Mouse (Mus musculus) G1E (cell line): ENCODE results near the gene Lyg2. TPM values are rescaled to one million over a fixed set of nuclear protein-coding genes. Genes with fewer than 3 reads are reported as not detected.

Experiments
- ATAC-seq: 2 replicates; pipeline ENCODE4 v1.8.0; 2016; ENCODE audit warnings: mild to moderate bottlenecking; ENCODE audit not compliant: insufficient number of reproducible peaks, poor library complexity, low FRiP score, severe bottlenecking; ENCODE audit errors: extremely low read depth
- DNase-seq: peaks from one replicate; pipeline ENCODE4 v3.0.0; 2012; ENCODE audit warnings: low spot score
- H3K27me3 ChIP-seq: 2 replicates; pipeline ENCODE4 v1.6.1; 2012; ENCODE audit warnings: mild to moderate bottlenecking, low read length, inconsistent platforms; ENCODE audit not compliant: insufficient read depth
- H3K36me3 ChIP-seq: replicated peaks from 2 replicates; pipeline ENCODE3; 2012; ENCODE audit warnings: mild to moderate bottlenecking, inconsistent platforms
- H3K4me1 ChIP-seq: 2 replicates; pipeline ENCODE4 v1.6.1; 2012; ENCODE audit warnings: low read depth, low read length, inconsistent platforms, mixed read lengths; ENCODE audit not compliant: insufficient read depth
- H3K4me3 ChIP-seq: 2 replicates; pipeline ENCODE4 v1.5.1; 2012; ENCODE audit warnings: low read depth, mild to moderate bottlenecking, inconsistent platforms, low read length, moderate library complexity, mixed read lengths
- H3K9me3 ChIP-seq: replicated peaks from 2 replicates; pipeline ENCODE4 v1.6.1; 2012; ENCODE audit warnings: inconsistent platforms
- CTCF ChIP-seq: IDR thresholded peaks from 2 replicates; pipeline ENCODE4 v1.5.1; 2012; ENCODE audit warnings: low read depth, low read length, inconsistent platforms, mixed read lengths
- GATA1 ChIP-seq: IDR thresholded peaks from 2 replicates; pipeline ENCODE4 v1.6.1; 2012; ENCODE audit warnings: borderline replicate concordance, low read length, inconsistent platforms, mixed read lengths
- GATA2 ChIP-seq: IDR thresholded peaks from 2 replicates; pipeline ENCODE4 v1.6.1; 2012; ENCODE audit warnings: low read depth, low read length, inconsistent platforms, borderline replicate concordance
- POLR2AphosphoS5 ChIP-seq: IDR thresholded peaks from 2 replicates; pipeline ENCODE4 v1.6.1; 2012; ENCODE audit warnings: low read depth, low read length, inconsistent platforms; ENCODE audit not compliant: insufficient replicate concordance
- TAL1 ChIP-seq: conservative IDR thresholded peaks from 2 replicates; pipeline ENCODE4 v1.6.1; 2012; ENCODE audit warnings: low read depth, low read length, inconsistent platforms, mixed read lengths
- polyA plus RNA-seq: library from polyadenylated mRNA; stranded (reverse); fragments of >175 nt; gene quantifications from 2 replicates; pipeline ENCODE4 v1.2.3, GENCODE M21; 2012
- total RNA-seq, 2 experiments: library from RNA; stranded (forward) in 1 of 2; stranded (reverse) in 1 of 2; fragments of 200-1000 nt in 1 of 2; fragments of >200 nt in 1 of 2; fragmentation: Nextera tagmentation in 1 of 2; gene quantifications; 2 replicates each; pipeline ENCODE4 v1.2.3; 2014 to 2017

The Lyg2 gene
- total and polyA plus RNA-seq, 3 experiments, result 0.05 TPM; not detected in 2

DNA sequence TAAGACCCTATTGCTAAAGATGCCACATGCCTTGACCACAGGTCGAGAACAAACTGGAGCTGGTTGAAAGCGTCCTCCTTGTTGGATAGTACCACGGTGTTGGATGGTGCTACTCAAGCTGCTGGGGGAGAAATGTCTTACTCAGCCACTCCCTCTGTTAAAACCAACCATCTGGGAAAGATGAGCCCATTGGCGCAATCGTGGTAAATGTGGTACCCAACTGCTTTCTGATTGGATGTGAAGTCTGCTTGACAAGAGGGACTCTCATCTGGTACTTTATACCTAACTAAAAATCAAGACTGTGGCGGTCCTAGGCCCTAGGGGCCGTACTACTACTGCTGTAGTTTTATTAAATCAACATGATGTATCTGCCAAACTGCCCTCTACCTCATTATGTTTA lies 27.1 kb downstream of the Lyg2 start:
- ATAC-seq, result no peak
- peak overlapping the region; percentile 77 for H3K4me3 ChIP-seq
- H3K4me1 ChIP-seq, result peaks cover 59% of the 10 kb centered on the region
- TF ChIP-seq GATA1 (no peak), CTCF (no peak), POLR2AphosphoS5 (no peak), GATA2 (no peak), TAL1 (no peak)
- peaks cover 71% of the 10 kb centered on the region for H3K36me3 ChIP-seq
- DNase-seq, result peak; percentile 39
- H3K9me3 ChIP-seq, result no peaks in the 10 kb centered on the region
- H3K27me3 ChIP-seq, result no peaks in the 10 kb centered on the region

DNA sequence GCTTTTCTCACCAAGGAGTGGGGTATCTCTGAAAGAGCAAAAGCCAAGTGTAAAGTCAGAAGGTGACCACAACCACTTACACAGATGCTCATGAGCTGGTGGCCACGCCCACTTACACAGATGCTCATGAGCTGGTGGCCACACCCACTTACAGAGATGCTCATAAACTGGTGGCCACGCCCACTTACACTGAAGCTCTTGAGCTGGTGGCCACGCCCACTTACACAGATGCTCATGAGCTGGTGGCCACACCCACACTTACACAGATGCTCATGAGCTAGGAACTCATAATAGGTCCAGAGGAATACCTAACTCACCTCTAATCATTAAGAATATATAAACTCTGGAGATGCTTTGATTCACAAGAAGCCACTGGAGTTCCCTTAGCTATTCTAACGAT lies 31.8 kb downstream of the Lyg2 start:
- no peaks in the 10 kb centered on the region for H3K27me3 ChIP-seq
- TF ChIP-seq GATA1 (no peak), POLR2AphosphoS5 (no peak), GATA2 (no peak), CTCF (no peak)
- DNase-seq, result no peak
- no peak overlapping the region for H3K4me3 ChIP-seq
- H3K4me1 ChIP-seq, result peaks cover 42% of the 10 kb centered on the region
- no peak for ATAC-seq
- peaks cover 92% of the 10 kb centered on the region for H3K36me3 ChIP-seq
- H3K9me3 ChIP-seq, result no peaks in the 10 kb centered on the region

DNA sequence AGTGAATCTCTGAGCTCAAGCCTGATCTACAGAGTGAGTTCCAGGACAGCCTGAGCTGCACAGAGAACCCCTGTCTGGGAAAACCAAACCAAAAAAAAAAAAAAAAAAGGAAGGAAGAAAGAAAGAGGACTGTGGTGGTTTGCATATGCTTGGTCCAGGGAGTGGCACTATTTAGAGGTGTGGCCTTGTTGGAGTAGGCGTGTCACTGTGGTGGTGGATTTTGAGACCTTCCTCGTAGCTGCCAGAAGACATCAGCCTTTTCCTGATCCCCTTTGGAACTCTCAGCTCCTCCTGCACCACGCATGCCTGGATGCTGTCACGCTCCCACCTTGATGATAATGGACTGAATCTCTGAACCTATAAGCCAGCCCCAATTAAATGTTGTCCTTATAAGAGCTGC lies 32.9 kb downstream of the Lyg2 start:
- TF ChIP-seq POLR2AphosphoS5 (no peak), GATA1 (no peak), CTCF (no peak), TAL1 (no peak), GATA2 (no peak)
- Histone ChIP-seq H3K4me3 (no peak overlapping the region), H3K27me3 (no peaks in the 10 kb centered on the region), H3K4me1 (peaks cover 33% of the 10 kb centered on the region), H3K36me3 (peaks cover 96% of the 10 kb centered on the region), H3K9me3 (no peaks in the 10 kb centered on the region)
- no peak for DNase-seq
- no peak for ATAC-seq

DNA sequence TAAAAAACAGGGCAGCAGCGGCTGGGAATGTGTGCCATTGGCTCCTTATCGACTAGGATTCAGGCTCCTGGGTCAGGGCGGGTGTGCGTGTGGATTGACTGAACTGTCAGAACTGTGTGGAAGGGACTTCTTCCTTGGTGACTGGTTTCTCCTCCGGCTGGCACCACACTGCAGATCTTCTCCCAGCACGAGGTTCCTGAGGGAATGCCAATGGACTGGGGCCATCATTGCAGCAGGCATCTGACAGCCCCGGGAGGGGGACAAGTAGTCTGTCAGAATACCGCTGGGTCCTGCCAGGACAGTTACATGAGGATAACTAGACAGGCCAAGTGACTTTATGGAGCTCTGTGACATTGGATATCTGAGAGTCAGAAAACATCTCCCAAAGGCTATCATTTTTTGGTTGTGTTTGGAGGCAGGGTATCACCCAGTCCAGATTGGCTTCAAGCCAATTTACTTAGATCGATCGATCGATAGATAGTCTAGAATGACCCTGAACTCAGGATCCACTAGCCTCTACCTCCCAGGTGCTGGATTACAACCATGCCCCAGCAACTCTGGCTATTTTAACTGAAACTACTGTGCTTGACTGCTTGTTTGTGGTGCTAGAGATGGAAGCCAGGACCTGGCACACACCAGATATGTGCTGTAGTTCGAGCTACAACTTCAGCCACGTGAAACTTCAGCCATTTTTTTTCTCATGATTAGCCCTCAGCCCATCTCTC lies 38.4 kb downstream of the Lyg2 start:
- Histone ChIP-seq H3K9me3 (peaks cover 10% of the 10 kb centered on the region), H3K4me3 (no peak overlapping the region), H3K27me3 (no peaks in the 10 kb centered on the region), H3K4me1 (peaks cover 13% of the 10 kb centered on the region), H3K36me3 (peaks cover 85% of the 10 kb centered on the region)
- TF ChIP-seq CTCF (no peak), GATA2 (no peak), POLR2AphosphoS5 (no peak), GATA1 (no peak), TAL1 (no peak)
- DNase-seq, result no peak
- no peak for ATAC-seq

DNA sequence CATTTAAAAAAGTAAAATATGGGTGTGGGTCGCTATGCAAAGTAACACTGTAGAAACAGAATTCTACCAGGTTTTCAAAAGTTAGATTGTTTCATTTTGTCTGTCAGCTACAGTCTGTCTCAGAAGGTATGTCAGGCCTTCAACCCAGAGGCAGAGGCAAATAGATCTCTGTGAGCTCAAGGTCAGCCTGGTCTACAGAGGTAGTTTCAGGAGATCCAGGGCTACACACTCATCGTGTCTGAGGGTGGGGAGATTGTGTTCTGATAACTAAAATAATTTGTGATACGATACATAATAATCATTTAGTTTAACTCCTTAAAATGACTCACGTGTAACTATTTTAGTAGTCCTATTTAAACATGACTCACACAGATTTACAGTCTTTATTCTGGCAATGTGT lies 43.1 kb downstream of the Lyg2 start:
- Histone ChIP-seq H3K4me3 (peak overlapping the region; percentile 72; the same call in 1 of the 2 replicates), H3K27me3 (no peaks in the 10 kb centered on the region), H3K4me1 (peaks cover 31% of the 10 kb centered on the region), H3K36me3 (peaks cover 39% of the 10 kb centered on the region), H3K9me3 (peaks cover 10% of the 10 kb centered on the region)
- DNase-seq (no peak), ATAC-seq (no peak)
- TF ChIP-seq GATA1, result no peak
- TF ChIP-seq CTCF, result no peak
- TF ChIP-seq TAL1, result no peak
- TF ChIP-seq POLR2AphosphoS5, result no peak
- no peak for TF ChIP-seq GATA2

DNA sequence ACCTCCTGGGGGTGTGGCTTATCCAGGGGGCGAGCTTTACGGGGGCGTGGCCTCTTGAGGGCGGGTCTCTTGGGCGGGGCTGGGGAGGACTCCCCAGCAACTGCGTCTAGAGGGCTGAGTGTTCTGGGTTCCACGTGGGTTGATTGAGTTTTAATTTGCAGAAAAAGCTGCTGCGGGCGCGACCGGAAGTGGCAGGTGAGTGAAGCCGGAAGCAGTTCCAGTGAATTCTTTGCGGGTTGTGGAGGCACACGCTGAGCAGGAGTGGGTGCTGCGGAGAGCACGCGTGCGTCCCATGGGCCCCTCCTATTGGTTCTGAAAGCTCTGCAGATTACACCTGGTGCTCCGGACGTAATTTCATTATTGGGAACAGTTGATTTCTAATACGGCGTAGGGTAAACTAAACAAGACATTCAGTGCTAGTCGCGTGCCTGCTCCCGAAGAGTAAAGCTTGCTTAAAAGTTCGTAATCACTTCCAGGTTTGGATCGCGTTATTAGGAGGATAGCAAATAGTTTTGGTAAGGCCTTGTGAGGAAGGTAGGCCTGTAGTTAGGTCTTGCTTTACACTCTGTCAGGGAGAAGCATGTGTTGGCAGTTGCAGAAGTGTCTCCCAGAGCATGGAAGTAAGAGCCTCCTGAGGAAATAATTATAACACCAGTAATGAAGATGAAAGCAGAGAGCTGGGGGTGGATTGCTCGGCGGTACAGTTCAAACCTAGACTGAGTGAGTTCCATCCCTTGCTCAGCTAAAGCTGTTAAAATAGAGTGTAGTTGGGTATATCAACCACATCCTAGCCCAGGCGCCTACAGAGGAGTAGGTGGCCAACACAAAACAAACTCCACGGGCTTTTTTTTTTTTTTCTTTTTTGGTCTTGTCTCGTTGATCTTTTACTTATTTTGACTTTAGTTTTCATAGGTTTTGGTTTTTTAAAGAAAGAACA lies 43.9 kb downstream of the Lyg2 start:
- Histone ChIP-seq H3K4me1 (peaks cover 31% of the 10 kb centered on the region), H3K9me3 (peaks cover 10% of the 10 kb centered on the region), H3K36me3 (peaks cover 31% of the 10 kb centered on the region), H3K27me3 (no peaks in the 10 kb centered on the region), H3K4me3 (peak overlapping the region; percentile 72)
- DNase-seq (peak; percentile 94), ATAC-seq (peak; percentile 90)
- TF ChIP-seq CTCF, result no peak
- TF ChIP-seq TAL1, result no peak
- TF ChIP-seq POLR2AphosphoS5, result no peak
- no peak for TF ChIP-seq GATA1
- no peak for TF ChIP-seq GATA2
